Mouse (Mus musculus) forebrain, embryonic 16.5 days (tissue): ENCODE measurements around the gene Aqr. TPM values are rescaled to one million over a fixed set of nuclear protein-coding genes. Genes with fewer than 3 reads are reported as not detected.
"Not testable (repeated sequence)": the region's sequence is repeated elsewhere in the genome, so short reads cannot be mapped to it uniquely, and the experiment has no call there.

ENCODE experiments used
- ATAC-seq: fragments of 200-750 bp; cut with Nextera tagmentation; 2 replicates; pipeline ENCODE4 v1.8.0; 2017; ENCODE audit warnings: mild to moderate bottlenecking, moderate library complexity
- H3K27ac ChIP-seq: fragments of 300-500 bp; sonication (generic); 2 replicates; pipeline ENCODE4 v1.5.1; 2014; ENCODE audit warnings: low read length, control low read depth
- H3K27me3 ChIP-seq: fragments of 300-500 bp; sonication (generic); replicated peaks from 2 replicates; pipeline ENCODE4 v1.6.1; 2014; ENCODE audit warnings: low read length; ENCODE audit not compliant: control insufficient read depth, insufficient read depth
- H3K36me3 ChIP-seq: fragments of 300-500 bp; sonication (generic); 2 replicates; pipeline ENCODE4 v1.6.1; 2014; ENCODE audit not compliant: control insufficient read depth, insufficient read depth
- H3K4me1 ChIP-seq: fragments of 300-500 bp; sonication (generic); replicated peaks from 2 replicates; pipeline ENCODE4 v1.6.1; 2014; ENCODE audit warnings: low read length; ENCODE audit not compliant: control insufficient read depth, insufficient read depth
- H3K4me2 ChIP-seq: fragments of 300-500 bp; sonication (generic); 2 replicates; pipeline ENCODE4 v1.6.1; 2014; ENCODE audit warnings: mild to moderate bottlenecking, low read length, control low read depth
- H3K4me3 ChIP-seq: fragments of 300-500 bp; sonication (generic); replicated peaks from 2 replicates; pipeline ENCODE4 v1.5.1; 2014; ENCODE audit warnings: mild to moderate bottlenecking, low read length, control low read depth
- H3K9ac ChIP-seq: fragments of 300-500 bp; sonication (generic); replicated peaks from 2 replicates; pipeline ENCODE4 v1.6.1; 2014; ENCODE audit warnings: low read depth, low read length, control low read depth
- H3K9me3 ChIP-seq: fragments of 300-500 bp; sonication (generic); 2 replicates; pipeline ENCODE4 v1.6.1; 2016; ENCODE audit warnings: low read length; ENCODE audit not compliant: control insufficient read depth
- WGBS: fragments of 180-500 bp; shearing (Covaris S2); extraction: QIAGEN DNeasy Blood & Tissue Kit; methylation state at CpG from one replicate; pipeline ENCODE4 v1.1.7; 2014; 5-methylcytosine and 5-hydroxymethylcytosine counted together
- polyA plus RNA-seq: library from polyadenylated mRNA; unstranded; fragments of >200 nt; fragmentation: Nextera tagmentation; extraction: Ambion mirVana; gene quantifications from 2 replicates; pipeline ENCODE4 v1.2.1, GENCODE M21; 2015

The Aqr gene
- polyA plus RNA-seq: 41.8 and 50.8 TPM in 2 replicates

- H3K9me3 ChIP-seq, H3K27me3 ChIP-seq, H3K4me2 ChIP-seq, H3K4me1 ChIP-seq, H3K27ac ChIP-seq, H3K36me3 ChIP-seq, H3K9ac ChIP-seq, ATAC-seq, H3K4me3 ChIP-seq: not testable (repeated sequence)
- WGBS: 100% methylated on average over 1 of the region's 6 CpGs
Observed at GRCm38 (mm10) chr2:114186924-114187323, at the start of gene Aqr. Gene Aqr, minus strand, starts transcription at chr2:114187024.

- no peaks in the 10 kb centered on the region for H3K36me3 ChIP-seq
- H3K9me3 ChIP-seq: no peaks in the 10 kb centered on the region
- no peak for ATAC-seq
- WGBS: 90% methylated on average over 1 of the region's 1 CpGs
- H3K4me3 ChIP-seq: no peak overlapping the region
- H3K4me2 ChIP-seq: no peak overlapping the region
- H3K4me1 ChIP-seq: no peaks in the 10 kb centered on the region
- no peaks in the 10 kb centered on the region for H3K27me3 ChIP-seq
- H3K9ac ChIP-seq: no peak overlapping the region
- H3K27ac ChIP-seq: no peak overlapping the region
Observed at GRCm38 (mm10) chr2:114236566-114236965, 49.7 kb upstream of the Aqr start.

- 89% methylated on average over 3 of the region's 3 CpGs for WGBS
Observed at GRCm38 (mm10) chr2:114235584-114235983, 48.8 kb upstream of the Aqr start.

GRCm38 (mm10) chr2:114231248-114231647 is 44.4 kb upstream of the Aqr start:
- Histone ChIP-seq H3K9ac (no peak overlapping the region), H3K4me2 (no peak overlapping the region), H3K9me3 (no peaks in the 10 kb centered on the region), H3K27me3 (no peaks in the 10 kb centered on the region), H3K27ac (no peak overlapping the region), H3K4me1 (no peaks in the 10 kb centered on the region), H3K4me3 (no peak overlapping the region), H3K36me3 (no peaks in the 10 kb centered on the region)
- no peak for ATAC-seq
- 69% methylated on average over 2 of the region's 2 CpGs for WGBS

More at GRCm38 (mm10) chr2:114235584-114235983, 48.8 kb upstream of the Aqr start:
- Histone ChIP-seq H3K9ac (no peak overlapping the region), H3K27me3 (no peaks in the 10 kb centered on the region), H3K9me3 (no peaks in the 10 kb centered on the region), H3K4me1 (no peaks in the 10 kb centered on the region), H3K27ac (no peak overlapping the region), H3K4me3 (no peak overlapping the region), H3K36me3 (no peaks in the 10 kb centered on the region), H3K4me2 (no peak overlapping the region)
- no peak for ATAC-seq

- Histone ChIP-seq H3K4me3 (no peak overlapping the region), H3K4me2 (no peak overlapping the region), H3K36me3 (no peaks in the 10 kb centered on the region), H3K27ac (no peak overlapping the region), H3K27me3 (no peaks in the 10 kb centered on the region), H3K9me3 (no peaks in the 10 kb centered on the region), H3K4me1 (no peaks in the 10 kb centered on the region), H3K9ac (no peak overlapping the region)
- ATAC-seq: peak; percentile 64; the same call in 1 of the 2 replicates
- WGBS: 66% methylated on average over 2 of the region's 2 CpGs
Observed at GRCm38 (mm10) chr2:114228672-114229071, 41.8 kb upstream of the Aqr start.

- ATAC-seq: no peak
Observed at GRCm38 (mm10) chr2:114205036-114205435, 18.2 kb upstream of the Aqr start.

GRCm38 (mm10) chr2:114201574-114201973 is 14.8 kb upstream of the Aqr start:
- Histone ChIP-seq H3K4me2 (peak overlapping the region; percentile 52), H3K36me3 (peaks cover 4% of the 10 kb centered on the region; the same call in 1 of the 2 replicates), H3K27ac (no peak overlapping the region; the same call in 1 of the 2 replicates), H3K9me3 (no peaks in the 10 kb centered on the region), H3K9ac (peak overlapping the region; percentile 98), H3K27me3 (0 out of 2 replicates have a peak, but pooled peaks cover 3% of the 10 kb centered on the region), H3K4me1 (peaks cover 12% of the 10 kb centered on the region), H3K4me3 (peak overlapping the region; percentile 97)
- 28% methylated on average over 4 of the region's 4 CpGs for WGBS
- ATAC-seq: no peak; the same call in 1 of the 2 replicates

More at GRCm38 (mm10) chr2:114205036-114205435, 18.2 kb upstream of the Aqr start:
- Histone ChIP-seq H3K4me2 (no peak overlapping the region), H3K4me1 (peaks cover 7% of the 10 kb centered on the region), H3K27me3 (0 out of 2 replicates have a peak, but pooled peaks cover 3% of the 10 kb centered on the region), H3K36me3 (no peaks in the 10 kb centered on the region), H3K9ac (no peak overlapping the region), H3K27ac (no peak overlapping the region), H3K9me3 (no peaks in the 10 kb centered on the region), H3K4me3 (no peak overlapping the region)
- WGBS: 64% methylated on average over 6 of the region's 6 CpGs

- Histone ChIP-seq H3K27me3 (0 out of 2 replicates have a peak, but pooled peaks cover 3% of the 10 kb centered on the region), H3K27ac (peak within 1 kb of the TSS; percentile 78), H3K9ac (peak within 1 kb of the TSS; percentile 98), H3K36me3 (peaks cover 5% of the 10 kb centered on the region; the same call in 1 of the 2 replicates), H3K4me2 (peak within 1 kb of the TSS; percentile 88), H3K9me3 (no peaks in the 10 kb centered on the region), H3K4me1 (peaks cover 12% of the 10 kb centered on the region), H3K4me3 (peak within 1 kb of the TSS; percentile 97)
- WGBS: under 1% methylated on average over 36 of the region's 36 CpGs
- peak; percentile 98 for ATAC-seq
Observed at GRCm38 (mm10) chr2:114200932-114201559, 14.2 kb upstream of the Aqr start, which contains the start of gene Zfp770. Gene Zfp770, minus strand, starts transcription at chr2:114201469.

- Histone ChIP-seq H3K4me1 (peaks cover 9% of the 10 kb centered on the region), H3K4me2 (no peak overlapping the region), H3K36me3 (peaks cover 15% of the 10 kb centered on the region), H3K9me3 (no peaks in the 10 kb centered on the region), H3K4me3 (no peak overlapping the region), H3K27me3 (no peaks in the 10 kb centered on the region), H3K27ac (no peak overlapping the region), H3K9ac (no peak overlapping the region)
- ATAC-seq: no peak
- 70% methylated on average over 5 of the region's 5 CpGs for WGBS
Observed at GRCm38 (mm10) chr2:114196421-114196820, 9.6 kb upstream of the Aqr start.
